Mouse (Mus musculus): ENCODE results near the gene Lcmt1.

The Lcmt1 gene

DNA sequence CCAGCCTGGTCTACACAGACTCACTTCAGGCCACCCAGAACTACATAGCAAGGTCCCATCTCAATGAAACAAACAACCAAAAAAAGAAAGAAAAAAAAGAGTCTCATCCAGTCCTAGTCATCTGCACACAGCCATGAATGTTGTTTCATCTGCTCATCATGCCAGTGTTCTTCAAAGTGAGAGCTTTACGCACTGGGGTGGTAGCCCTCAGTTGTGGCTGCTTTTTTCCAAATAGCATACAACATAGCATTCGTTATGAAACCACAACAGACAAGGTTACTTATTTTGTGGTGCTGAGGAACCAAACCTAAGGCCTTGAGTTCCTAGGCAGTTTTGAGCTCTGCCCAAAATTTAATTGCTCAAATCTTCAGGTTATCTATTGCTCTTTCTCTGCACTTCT lies 14.7 kb upstream of the Lcmt1 start:
- in situ Hi-C loops (cut with MboI; ENCODE audit: low pct_unique_long_range_greater_than_20kb in 1 of 2, low sequenced_read_pairs in 2 of 2, unreplicated experiment in 1 of 2), result no loop called here

DNA sequence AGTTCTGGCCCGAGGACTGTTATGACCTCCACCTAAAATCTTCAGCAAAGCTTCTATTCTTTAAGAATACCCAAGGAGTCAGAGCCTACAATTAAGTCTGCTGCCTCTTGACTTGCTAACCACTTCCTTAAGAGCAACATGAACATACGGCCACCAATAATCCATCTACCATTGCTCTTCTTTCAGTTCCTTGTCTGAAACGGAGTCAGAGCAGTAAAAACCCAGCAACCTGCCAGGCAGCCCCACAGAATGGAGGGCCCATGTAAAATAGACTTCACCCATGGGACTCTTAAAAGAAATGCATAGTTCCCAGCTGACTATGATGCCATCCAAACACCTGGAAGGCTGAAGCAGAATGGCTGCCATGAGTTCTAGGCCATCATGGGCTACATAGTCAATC lies 13.4 kb upstream of the Lcmt1 start:
- in situ Hi-C loops (cut with MboI; ENCODE audit: low pct_unique_long_range_greater_than_20kb in 1 of 2, low sequenced_read_pairs in 2 of 2, unreplicated experiment in 1 of 2), result no loop called here

DNA sequence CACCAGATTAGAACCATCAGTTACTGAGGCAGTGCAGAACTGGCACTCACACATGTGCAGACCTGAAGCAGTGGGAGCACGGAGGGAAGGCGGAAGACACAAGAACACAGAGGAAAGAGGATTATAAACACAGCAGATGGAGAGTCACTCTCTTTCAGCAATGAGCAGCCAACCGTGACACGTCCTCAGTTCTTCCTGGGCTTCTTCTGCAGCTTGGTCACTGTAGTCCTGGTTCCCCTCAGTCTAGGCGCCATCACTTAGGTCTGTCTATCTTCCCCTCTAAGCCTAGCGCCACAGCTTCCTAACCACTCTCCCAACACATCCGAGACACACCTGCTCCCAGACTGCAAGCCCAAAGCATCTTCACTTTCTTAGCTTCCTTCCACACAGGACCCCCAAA lies 10.5 kb upstream of the Lcmt1 start:
- in situ Hi-C loops (cut with MboI; ENCODE audit: low pct_unique_long_range_greater_than_20kb in 1 of 2, low sequenced_read_pairs in 2 of 2, unreplicated experiment in 1 of 2), result no loop called here

DNA sequence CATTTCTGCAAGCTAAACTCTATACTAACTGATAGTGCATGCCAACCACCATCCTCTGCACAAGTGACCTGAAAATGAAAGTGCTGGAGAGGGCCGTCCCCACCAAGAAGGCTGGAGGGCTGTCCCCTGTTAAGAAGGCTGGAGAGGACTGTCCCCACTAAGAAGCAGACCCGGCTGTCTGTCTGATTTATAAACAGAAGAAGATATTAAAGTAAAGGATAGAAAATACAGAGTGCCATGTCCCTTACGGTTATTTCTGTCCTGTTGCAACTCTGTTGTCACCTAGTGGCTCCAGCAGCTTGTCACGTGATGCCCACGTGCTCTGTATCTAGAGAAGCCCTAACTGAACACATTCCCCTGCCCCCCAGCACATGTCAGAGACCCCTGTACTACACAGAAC lies 9.4 kb upstream of the Lcmt1 start:
- in situ Hi-C loops (cut with MboI; ENCODE audit: low pct_unique_long_range_greater_than_20kb in 1 of 2, low sequenced_read_pairs in 2 of 2, unreplicated experiment in 1 of 2), result no loop called here

DNA sequence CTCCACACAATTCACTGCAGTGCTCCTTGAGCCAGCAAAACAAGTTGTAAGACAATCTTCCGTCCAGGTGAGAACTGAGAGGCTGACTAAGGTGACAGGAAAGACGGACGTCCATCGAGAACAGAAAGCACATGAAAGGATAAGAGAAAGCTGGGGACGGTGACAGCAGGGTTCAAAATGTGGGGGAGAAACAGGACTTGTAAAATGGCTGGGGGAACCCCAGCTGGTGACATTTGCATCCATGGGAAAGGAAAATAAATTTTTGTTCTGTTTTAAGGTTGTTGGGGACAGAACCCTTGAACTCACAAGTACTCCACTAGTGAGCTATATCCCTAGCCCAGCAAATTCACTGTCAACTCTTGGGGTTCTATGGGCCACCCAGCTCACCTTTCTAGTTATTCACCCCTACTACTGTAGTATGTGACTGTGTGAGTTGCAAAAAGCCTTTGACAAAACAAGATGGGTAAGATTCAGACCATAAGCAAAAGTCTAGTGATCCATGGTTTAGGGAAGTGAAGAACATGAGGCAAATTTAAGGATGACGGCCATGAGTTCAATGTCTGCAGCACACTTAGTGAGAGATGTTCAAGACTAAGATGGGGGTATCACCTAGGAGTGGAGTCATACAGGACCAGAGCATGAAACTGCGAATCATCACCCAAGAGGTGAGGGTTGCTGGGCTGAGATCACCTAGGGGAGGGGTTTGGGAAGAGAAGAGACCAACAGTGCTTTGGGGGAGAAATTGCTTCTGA lies 8.2 kb upstream of the Lcmt1 start:
- in situ Hi-C loops (cut with MboI; ENCODE audit: low pct_unique_long_range_greater_than_20kb in 1 of 2, low sequenced_read_pairs in 2 of 2, unreplicated experiment in 1 of 2), result no loop called here

DNA sequence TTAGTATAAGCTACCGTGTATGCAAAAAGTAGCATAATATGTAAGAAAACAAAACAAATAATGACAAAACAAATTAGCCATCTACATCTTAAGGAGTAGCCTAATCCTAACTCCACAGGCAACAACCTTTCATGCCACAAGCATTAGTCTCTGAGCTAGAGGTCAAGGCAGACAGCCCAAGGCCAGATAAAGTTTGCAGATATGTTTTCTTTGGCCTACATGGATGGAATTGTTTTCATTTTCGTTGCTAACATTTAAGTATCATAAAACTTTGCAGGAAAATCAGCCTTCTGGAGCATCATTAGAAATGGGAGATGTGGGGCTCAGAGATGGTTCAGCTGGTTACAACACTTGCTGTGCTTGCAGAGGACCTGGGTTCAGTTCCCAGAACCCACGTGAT lies 6.8 kb upstream of the Lcmt1 start:
- in situ Hi-C loops (cut with MboI; ENCODE audit: low pct_unique_long_range_greater_than_20kb in 1 of 2, low sequenced_read_pairs in 2 of 2, unreplicated experiment in 1 of 2), result no loop called here

DNA sequence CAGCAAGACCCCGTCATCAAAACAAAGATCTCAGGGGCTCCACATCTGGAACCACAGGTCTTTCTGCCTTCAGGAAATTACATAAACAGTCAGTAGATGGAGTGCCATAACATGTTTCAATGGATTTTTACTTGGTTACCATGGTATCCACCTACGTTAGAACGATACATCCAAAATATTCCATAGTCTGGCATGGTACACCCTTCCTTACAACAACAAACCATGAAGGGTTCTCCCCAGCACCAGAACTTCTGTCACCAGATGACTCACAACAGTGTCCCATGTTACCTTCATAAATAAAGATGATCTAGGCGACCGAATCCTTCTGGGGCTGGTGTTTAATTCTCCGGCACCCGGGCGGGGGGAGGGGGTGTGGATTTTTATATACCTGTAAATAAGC lies 5.6 kb upstream of the Lcmt1 start:
- in situ Hi-C loops (cut with MboI; ENCODE audit: low pct_unique_long_range_greater_than_20kb in 1 of 2, low sequenced_read_pairs in 2 of 2, unreplicated experiment in 1 of 2), result no loop called here

DNA sequence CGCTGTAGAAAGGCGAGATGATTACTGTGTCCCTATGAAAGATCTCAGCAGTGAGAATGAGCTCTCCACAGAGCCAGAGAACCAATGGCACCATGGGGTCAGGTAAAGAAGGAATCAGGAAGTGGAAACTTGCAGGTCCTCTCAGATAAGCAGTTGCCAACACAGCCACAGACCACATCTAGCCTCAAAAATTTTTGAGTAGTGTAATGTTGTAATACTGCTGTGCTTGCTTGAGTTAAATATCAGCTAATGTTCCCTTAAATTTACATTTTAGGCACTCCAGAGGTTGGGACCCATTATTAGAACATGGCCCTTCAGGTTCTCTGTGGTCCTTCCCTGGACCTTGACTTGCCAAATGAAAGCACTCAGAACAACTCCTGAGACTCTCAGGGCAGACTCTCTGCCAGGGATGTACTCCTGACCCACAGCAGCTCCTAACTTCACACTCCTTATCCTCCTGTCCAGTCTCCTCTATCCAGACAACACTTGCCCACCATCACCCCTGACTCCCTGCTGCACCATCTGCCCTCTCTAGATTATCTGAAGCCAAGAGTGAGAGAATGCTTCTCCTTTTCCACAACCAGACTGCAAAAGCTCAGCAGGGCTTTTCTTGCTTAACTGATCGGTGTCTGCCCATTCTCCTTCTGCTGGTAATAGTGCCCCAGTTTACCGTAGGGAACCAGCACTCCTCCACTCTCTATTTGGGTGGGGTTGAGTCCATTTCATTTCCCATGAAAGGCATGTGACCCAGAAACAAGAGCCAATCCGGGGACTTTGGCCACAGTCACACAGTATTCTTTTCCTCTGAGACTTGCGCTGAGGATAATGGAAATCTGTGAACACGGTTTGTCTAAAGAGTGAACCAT lies 3.5 kb upstream of the Lcmt1 start:
- in situ Hi-C loops (cut with MboI; ENCODE audit: low pct_unique_long_range_greater_than_20kb in 1 of 2, low sequenced_read_pairs in 2 of 2, unreplicated experiment in 1 of 2), result no loop called here

DNA sequence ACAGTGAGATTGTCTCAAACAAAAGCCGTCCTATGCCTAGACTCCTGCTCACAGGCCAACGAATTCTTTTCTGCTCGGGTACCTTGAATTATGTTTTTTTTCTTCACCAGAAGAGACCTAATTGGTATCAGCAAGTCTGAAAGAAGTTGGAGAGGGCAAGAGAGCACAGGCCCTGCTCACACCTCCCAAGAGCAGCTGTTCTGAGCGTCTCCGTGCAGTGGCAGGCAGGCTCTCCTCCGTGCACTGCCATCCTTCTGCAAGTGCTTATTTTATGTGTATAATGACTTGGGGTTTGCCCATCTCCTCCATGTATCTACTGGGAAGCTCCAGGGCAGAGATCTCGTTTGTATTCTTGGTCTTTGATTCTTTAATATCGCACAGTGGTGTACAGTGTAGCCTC lies 2.8 kb upstream of the Lcmt1 start:
- in situ Hi-C loops (cut with MboI; ENCODE audit: low pct_unique_long_range_greater_than_20kb in 1 of 2, low sequenced_read_pairs in 2 of 2, unreplicated experiment in 1 of 2), result no loop called here

DNA sequence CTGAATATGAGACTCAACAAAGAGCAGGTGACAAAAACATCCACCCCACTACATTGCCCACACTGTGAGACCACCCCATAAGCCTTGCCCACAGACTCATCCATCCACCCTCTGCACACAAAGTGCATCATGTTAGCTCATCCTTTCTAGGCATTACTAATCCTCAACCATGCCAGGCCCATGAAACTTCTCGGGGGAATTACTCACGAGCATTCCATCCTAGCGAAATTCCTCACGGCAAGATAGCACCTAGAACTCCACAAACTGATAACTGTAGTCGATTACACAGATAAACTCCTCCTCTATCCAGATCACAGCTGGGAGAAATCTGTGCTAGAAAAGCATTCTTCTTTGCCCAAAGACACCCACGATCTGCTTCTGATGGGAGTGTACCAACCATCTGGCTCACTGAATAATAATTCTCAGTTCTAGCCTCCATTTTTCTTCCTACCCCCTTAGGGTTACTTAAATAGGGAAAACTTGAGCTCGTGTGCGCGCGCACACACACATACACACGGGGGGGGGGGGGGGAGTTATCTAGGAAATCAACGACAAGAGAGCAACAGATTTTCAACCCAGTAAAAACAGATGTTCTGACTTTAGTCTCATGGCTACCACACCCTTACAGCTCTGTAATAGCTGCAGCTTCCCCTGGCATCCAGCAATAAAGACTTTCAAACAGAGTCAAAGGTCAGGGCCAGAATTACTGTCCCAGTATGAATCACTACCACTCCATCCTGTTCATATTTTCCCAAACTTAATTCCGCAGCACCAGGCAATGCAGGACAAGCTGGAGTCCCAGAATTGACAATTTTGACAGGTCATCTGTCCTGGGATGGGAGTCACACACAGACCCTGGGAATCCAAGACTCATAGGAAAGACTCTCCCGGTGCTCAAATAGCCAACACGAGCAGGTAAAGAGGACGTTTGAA lies 2.1 kb upstream of the Lcmt1 start:
- in situ Hi-C loops (cut with MboI; ENCODE audit: low pct_unique_long_range_greater_than_20kb in 1 of 2, low sequenced_read_pairs in 2 of 2, unreplicated experiment in 1 of 2), result no loop called here

DNA sequence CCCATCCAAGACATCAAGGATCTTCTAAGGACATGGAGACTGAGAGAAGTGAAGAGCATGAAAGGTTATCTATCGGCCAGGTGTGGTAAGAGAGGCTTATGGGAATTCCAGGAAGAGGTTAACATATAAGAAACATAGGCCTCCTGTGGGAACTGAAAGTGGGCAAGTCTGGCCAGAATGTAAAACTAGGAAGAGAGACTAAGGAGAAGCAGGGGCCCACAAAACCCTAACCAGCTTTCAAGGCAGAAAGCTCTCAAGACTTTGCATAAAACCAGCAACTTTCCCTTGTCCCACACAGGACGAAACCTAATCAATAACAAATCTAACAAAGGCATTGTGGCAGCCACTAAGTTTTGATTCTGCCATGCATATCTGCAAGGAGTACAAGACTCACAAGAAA lies 1.4 kb upstream of the Lcmt1 start:
- in situ Hi-C loops (cut with MboI; ENCODE audit: low pct_unique_long_range_greater_than_20kb in 1 of 2, low sequenced_read_pairs in 2 of 2, unreplicated experiment in 1 of 2), result no loop called here

DNA sequence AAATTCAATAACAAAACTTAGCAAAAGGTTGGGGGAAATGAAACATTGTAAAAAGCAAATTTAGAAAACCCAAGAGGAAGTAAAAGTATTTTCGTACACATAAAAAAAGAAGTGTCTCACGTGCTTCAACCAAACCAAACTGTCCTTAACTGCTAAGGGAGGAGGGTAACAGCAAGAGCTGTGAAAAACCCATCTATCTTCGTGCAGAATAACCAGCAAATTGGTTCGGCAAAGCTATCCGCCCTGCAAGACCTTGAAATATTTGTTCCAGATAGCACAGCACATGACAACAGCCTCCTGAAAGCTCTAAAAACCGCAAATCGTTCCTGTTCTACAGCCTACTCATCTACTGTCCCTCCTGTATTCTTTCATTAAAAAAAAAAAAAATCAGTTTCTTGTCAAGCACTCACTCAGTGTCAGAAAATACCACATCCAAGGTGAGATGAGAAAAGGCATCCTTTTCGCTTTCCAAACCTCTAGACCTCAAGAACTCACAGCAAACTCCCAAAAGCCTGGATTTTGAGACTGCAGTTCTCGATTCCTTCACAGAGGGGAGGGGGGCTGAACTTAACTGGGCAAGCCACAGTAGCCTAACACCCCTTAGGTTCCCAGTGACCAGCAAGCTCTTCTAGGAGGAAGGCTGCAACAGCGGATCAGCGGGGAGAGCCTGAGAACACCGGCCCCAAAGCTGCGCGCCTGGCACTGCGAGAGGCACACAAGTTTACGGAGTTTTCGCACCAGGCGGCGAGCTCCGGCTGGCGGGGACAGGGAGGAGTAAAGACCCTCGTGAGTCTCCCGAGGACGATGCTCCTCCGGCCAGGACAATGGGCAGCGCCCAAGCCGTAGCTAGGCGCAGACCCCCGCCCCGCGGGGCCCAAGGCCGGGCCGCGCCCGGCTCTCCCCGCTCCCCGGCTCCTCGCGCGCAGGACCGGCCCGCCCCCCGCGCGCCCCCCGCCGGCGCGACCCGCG lies 522 bp upstream of the Lcmt1 start:
- in situ Hi-C loops (cut with MboI; ENCODE audit: low pct_unique_long_range_greater_than_20kb in 1 of 2, low sequenced_read_pairs in 2 of 2, unreplicated experiment in 1 of 2), result no loop called here

DNA sequence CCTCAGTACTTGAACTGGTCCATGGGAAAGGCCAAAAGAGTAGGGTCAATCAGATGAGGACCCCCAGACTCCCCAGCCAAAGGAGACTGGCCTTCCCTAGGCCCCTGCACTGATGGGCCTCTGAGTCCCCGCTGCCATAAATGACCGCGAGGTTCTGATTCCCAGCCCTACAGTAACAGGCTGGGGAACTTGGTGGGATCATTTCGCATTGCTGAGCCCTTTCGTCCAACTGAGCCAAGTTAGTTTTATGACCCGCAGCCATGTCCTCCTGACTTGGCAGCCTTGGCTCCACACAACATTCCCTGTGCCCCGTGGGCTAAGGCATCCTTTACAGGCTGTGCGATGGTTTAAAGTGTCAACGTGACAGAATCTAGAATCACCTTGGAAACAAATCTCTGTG lies 1.1 kb downstream of the Lcmt1 start:
- in situ Hi-C loops (cut with MboI; ENCODE audit: low pct_unique_long_range_greater_than_20kb in 1 of 2, low sequenced_read_pairs in 2 of 2, unreplicated experiment in 1 of 2), result no loop called here

DNA sequence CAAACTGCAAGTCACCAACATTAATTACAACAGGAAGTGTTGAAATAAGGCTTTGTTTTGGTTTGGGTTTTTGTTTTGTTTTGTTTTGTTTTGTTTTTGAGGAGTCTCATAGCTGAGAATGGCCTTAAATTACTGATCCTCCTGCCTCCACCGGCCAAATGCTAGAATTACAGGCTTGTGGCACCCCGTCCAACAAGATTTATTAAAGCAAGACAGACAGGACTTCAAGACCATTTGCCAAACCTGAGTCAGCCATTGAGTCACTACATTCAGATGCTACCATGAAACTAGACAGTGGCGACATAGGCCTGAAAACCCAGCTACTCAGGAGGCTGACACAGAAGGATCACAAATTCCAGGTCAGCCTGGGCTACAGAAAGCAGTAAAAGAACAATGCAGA lies 1.9 kb downstream of the Lcmt1 start:
- in situ Hi-C loops (cut with MboI; ENCODE audit: low pct_unique_long_range_greater_than_20kb in 1 of 2, low sequenced_read_pairs in 2 of 2, unreplicated experiment in 1 of 2), result no loop called here

DNA sequence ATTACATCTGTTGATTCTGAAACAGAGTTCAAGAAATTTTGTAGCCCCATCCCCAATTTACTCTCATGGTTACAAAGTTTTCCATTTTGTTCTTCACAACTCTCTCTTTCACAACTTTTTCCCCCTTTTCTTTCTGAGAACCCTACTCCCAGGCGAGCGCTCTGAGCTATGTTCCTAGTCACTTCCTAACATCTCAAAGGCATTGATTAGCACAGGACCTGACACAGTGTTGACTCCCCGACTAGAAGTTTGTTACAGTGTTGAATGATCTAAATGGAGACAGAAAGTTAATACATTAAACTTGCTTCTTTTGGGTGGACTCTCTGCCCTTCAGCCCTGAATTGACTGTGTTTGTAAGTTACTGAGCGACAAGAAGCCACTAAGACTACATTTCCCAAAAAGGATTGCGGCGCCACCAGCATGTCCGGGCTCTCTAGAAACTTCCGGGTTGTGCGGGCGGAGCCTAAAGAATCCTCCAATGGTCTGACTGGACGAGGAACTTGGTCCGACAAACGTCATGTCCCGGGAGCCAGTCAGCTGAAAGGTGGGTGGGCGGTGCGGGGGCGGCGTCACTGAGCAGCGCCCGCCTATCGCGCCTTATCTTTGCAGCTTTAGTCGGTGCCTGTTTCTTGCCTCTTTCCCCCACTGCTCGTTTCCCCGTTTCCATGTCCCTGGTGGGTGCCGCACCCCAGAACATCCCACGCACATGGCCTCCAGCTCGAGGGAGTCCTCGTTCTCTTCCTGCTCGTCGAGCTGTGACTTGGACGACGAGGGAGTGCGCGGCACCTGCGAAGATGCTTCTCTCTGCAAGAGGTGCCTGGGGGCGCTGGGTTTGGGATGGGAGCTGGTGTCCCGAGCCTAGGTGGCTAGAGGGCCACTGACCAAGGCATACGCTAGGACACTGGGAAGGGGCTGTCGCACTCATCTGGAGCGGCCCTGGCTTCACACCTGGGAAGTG lies 8.1 kb downstream of the Lcmt1 start:
- in situ Hi-C loops (cut with MboI; ENCODE audit: low pct_unique_long_range_greater_than_20kb in 1 of 2, low sequenced_read_pairs in 2 of 2, unreplicated experiment in 1 of 2), result no loop called here

DNA sequence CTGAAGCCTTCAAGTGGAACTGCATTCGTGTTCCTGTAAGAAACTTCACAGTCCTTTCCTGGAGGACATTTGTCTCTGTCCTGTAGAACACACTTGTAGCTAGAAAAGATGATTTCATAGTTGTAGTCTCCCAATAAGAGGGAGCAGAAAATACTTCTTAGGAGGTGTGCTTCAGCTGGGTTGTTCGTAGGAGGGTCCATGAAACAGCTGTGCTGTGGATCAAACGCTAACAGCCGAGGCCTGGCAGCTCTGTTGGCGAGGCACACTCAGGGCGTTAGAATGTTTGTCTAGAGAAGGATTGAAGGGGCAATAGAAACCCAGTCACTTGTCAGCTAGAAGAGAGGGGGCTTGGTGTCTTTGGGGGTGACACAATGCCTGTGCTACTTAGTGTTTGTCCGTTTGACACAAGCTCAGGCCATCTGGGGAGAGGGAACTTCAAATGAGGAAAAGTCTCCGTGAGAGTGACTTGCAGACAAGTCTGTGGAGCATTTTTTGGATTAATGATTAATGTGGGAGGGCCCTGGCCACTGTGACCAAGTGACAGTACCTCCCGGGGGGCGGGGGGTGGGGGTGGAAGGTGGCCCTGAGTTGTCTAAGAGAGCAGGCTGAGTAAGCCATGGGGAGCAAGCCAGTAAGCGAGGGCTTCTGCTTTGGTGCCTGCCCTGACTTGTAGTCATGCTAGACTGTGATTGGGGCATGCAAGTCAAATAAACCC lies 16.3 kb downstream of the Lcmt1 start:
- in situ Hi-C loops (cut with MboI; ENCODE audit: low pct_unique_long_range_greater_than_20kb in 1 of 2, low sequenced_read_pairs in 2 of 2, unreplicated experiment in 1 of 2), result no loop called here

Measured in mouse embryonic stem cell (cell line).